Mouse (Mus musculus): ENCODE measurements around the gene Ror1.

GRCm38 (mm10) chr4:100307365-100307764, 211.8 kb downstream of the Ror1 start:
- TF ChIP-seq CTCF (IDR thresholded peaks at IDR 0.05; ENCODE audit: low read depth): no peak
- no peak for TF ChIP-seq EP300 (optimal IDR thresholded peaks at IDR 0.05)

Data from stomach, postnatal 0 days (tissue).